Mouse (Mus musculus): ENCODE measurements at regions not wholly inside any gene's neighbourhood (a gene's known extent, or its start where the extent isn't known, plus 50 kb on each side); places are given as distances from the start of the nearest gene placed in this dataset.
A peak's percentile ranks its signal among the peaks of the same experiment; 100 is the strongest.

- Histone ChIP-seq H3K27ac (ENCODE audit: low read depth, low read length) (no peak overlapping the region), H3K4me1 (replicated peaks; ENCODE audit: control insufficient read depth, insufficient read depth, low read length) (peaks cover 17% of the 10 kb centered on the region), H3K9me3 (ENCODE audit: control insufficient read depth, low read length) (no peaks in the 10 kb centered on the region), H3K36me3 (ENCODE audit: control insufficient read depth, insufficient read depth, low read length) (no peaks in the 10 kb centered on the region), H3K4me2 (peak overlapping the region; percentile 58), H3K9ac (ENCODE audit: low read depth, low read length) (no peak overlapping the region), H3K4me3 (ENCODE audit: low read depth, low read length) (no peak overlapping the region; the same call in 1 of the 2 replicates), H3K27me3 (replicated peaks; ENCODE audit: control insufficient read depth, insufficient read depth, low read length) (no peaks in the 10 kb centered on the region)
- no peak for ATAC-seq (replicated peaks; ENCODE audit: low FRiP score)
- DNase-seq (ENCODE audit: low spot score): no peak
- 17% methylated on average over 13 of the region's 14 CpGs for WGBS
These were observed 69.7 kb upstream of the Prep start for GRCm38 (mm10) chr10:44997184-44997905.

GRCm38 (mm10) chr10:44995756-44996155 is 71.2 kb upstream of the Prep start:
- no peak overlapping the region for H3K9ac ChIP-seq (ENCODE audit: low read depth, low read length)
- no peak overlapping the region for H3K4me2 ChIP-seq
- no peaks in the 10 kb centered on the region for H3K9me3 ChIP-seq (ENCODE audit: control insufficient read depth, low read length)
- H3K27me3 ChIP-seq (replicated peaks; ENCODE audit: control insufficient read depth, insufficient read depth, low read length): no peaks in the 10 kb centered on the region
- no peak for ATAC-seq (replicated peaks; ENCODE audit: low FRiP score)
- no peak overlapping the region for H3K27ac ChIP-seq (ENCODE audit: low read depth, low read length)
- peaks cover 11% of the 10 kb centered on the region for H3K4me1 ChIP-seq (replicated peaks; ENCODE audit: control insufficient read depth, insufficient read depth, low read length)
- WGBS: 84% methylated on average over 6 of the region's 6 CpGs
- H3K36me3 ChIP-seq (ENCODE audit: control insufficient read depth, insufficient read depth, low read length): no peaks in the 10 kb centered on the region
- no peak for DNase-seq (ENCODE audit: low spot score)
- no peak overlapping the region for H3K4me3 ChIP-seq (ENCODE audit: low read depth, low read length)

- no peak overlapping the region for H3K9ac ChIP-seq (ENCODE audit: low read depth, low read length)
- H3K36me3 ChIP-seq (ENCODE audit: control insufficient read depth, insufficient read depth, low read length): no peaks in the 10 kb centered on the region
- H3K4me2 ChIP-seq: no peak overlapping the region
- no peak overlapping the region for H3K27ac ChIP-seq (ENCODE audit: low read depth, low read length)
- peaks cover 3% of the 10 kb centered on the region; the same call in 1 of the 2 replicates for H3K4me1 ChIP-seq (replicated peaks; ENCODE audit: control insufficient read depth, insufficient read depth, low read length)
- H3K27me3 ChIP-seq (replicated peaks; ENCODE audit: control insufficient read depth, insufficient read depth, low read length): no peaks in the 10 kb centered on the region
- WGBS: 78% methylated on average over 17 of the region's 17 CpGs
- no peaks in the 10 kb centered on the region for H3K9me3 ChIP-seq (ENCODE audit: control insufficient read depth, low read length)
- no peak for ATAC-seq (replicated peaks; ENCODE audit: low FRiP score)
- H3K4me3 ChIP-seq (ENCODE audit: low read depth, low read length): no peak overlapping the region
- DNase-seq (ENCODE audit: low spot score): no peak
These were observed 72.4 kb upstream of the Prep start for GRCm38 (mm10) chr10:44994385-44995281.

GRCm38 (mm10) chr10:44993470-44994260 is 73.3 kb upstream of the Prep start:
- H3K36me3 ChIP-seq (ENCODE audit: control insufficient read depth, insufficient read depth, low read length): no peaks in the 10 kb centered on the region
- H3K4me1 ChIP-seq (replicated peaks; ENCODE audit: control insufficient read depth, insufficient read depth, low read length): peaks cover 3% of the 10 kb centered on the region; the same call in 1 of the 2 replicates
- H3K4me2 ChIP-seq: no peak overlapping the region
- H3K9ac ChIP-seq (ENCODE audit: low read depth, low read length): no peak overlapping the region
- H3K9me3 ChIP-seq (ENCODE audit: control insufficient read depth, low read length): no peaks in the 10 kb centered on the region
- H3K4me3 ChIP-seq (ENCODE audit: low read depth, low read length): no peak overlapping the region
- H3K27ac ChIP-seq (ENCODE audit: low read depth, low read length): no peak overlapping the region
- H3K27me3 ChIP-seq (replicated peaks; ENCODE audit: control insufficient read depth, insufficient read depth, low read length): no peaks in the 10 kb centered on the region
- WGBS: 78% methylated on average over 10 of the region's 10 CpGs
- ATAC-seq (replicated peaks; ENCODE audit: low FRiP score) (no peak), DNase-seq (ENCODE audit: low spot score) (no peak)

DNA sequence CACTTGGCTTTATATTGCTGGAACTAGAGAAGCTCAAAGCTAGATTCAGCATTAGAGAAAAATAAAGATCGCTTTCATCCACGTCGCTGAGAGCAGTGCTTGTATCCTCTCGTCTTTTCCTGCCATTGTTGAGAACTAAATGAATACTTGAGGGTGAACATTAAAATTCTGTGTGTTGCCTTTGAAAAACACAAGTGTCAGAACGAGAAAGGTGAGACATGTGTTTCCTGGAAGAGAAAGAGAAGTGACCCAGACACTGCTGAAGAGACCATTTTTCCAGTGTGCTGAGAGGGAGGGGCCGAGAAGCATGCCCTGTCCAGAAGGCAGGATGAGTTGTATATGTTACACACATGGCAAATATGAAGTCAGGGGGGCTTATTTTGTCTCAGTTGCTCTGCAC is 77.5 kb upstream of the Prep start:
- Histone ChIP-seq H3K4me3 (ENCODE audit: low read depth, low read length) (no peak overlapping the region), H3K27me3 (replicated peaks; ENCODE audit: control insufficient read depth, insufficient read depth, low read length) (no peaks in the 10 kb centered on the region), H3K36me3 (ENCODE audit: control insufficient read depth, insufficient read depth, low read length) (no peaks in the 10 kb centered on the region), H3K9me3 (ENCODE audit: control insufficient read depth, low read length) (no peaks in the 10 kb centered on the region), H3K4me1 (replicated peaks; ENCODE audit: control insufficient read depth, insufficient read depth, low read length) (no peaks in the 10 kb centered on the region; the same call in 1 of the 2 replicates), H3K27ac (ENCODE audit: low read depth, low read length) (no peak overlapping the region), H3K4me2 (no peak overlapping the region), H3K9ac (ENCODE audit: low read depth, low read length) (no peak overlapping the region)
- no peak for DNase-seq (ENCODE audit: low spot score)
- no peak for ATAC-seq (replicated peaks; ENCODE audit: low FRiP score)
- 77% methylated on average over 6 of the region's 6 CpGs for WGBS

- WGBS: 77% methylated on average over 8 of the region's 8 CpGs
- Histone ChIP-seq H3K4me3 (ENCODE audit: low read depth, low read length) (no peak overlapping the region), H3K27me3 (replicated peaks; ENCODE audit: control insufficient read depth, insufficient read depth, low read length) (no peaks in the 10 kb centered on the region), H3K4me1 (replicated peaks; ENCODE audit: control insufficient read depth, insufficient read depth, low read length) (no peaks in the 10 kb centered on the region), H3K4me2 (no peak overlapping the region), H3K27ac (ENCODE audit: low read depth, low read length) (no peak overlapping the region), H3K9me3 (ENCODE audit: control insufficient read depth, low read length) (no peaks in the 10 kb centered on the region), H3K9ac (ENCODE audit: low read depth, low read length) (no peak overlapping the region), H3K36me3 (ENCODE audit: control insufficient read depth, insufficient read depth, low read length) (no peaks in the 10 kb centered on the region)
- ATAC-seq (replicated peaks; ENCODE audit: low FRiP score) (no peak), DNase-seq (ENCODE audit: low spot score) (no peak)
These were observed 78.2 kb upstream of the Prep start for GRCm38 (mm10) chr10:44988756-44989155.

- no peak overlapping the region for H3K4me3 ChIP-seq (ENCODE audit: low read depth, low read length)
- H3K4me1 ChIP-seq (replicated peaks; ENCODE audit: control insufficient read depth, insufficient read depth, low read length): no peaks in the 10 kb centered on the region
- H3K36me3 ChIP-seq (ENCODE audit: control insufficient read depth, insufficient read depth, low read length): no peaks in the 10 kb centered on the region
- no peaks in the 10 kb centered on the region for H3K9me3 ChIP-seq (ENCODE audit: control insufficient read depth, low read length)
- no peak for DNase-seq (ENCODE audit: low spot score)
- no peaks in the 10 kb centered on the region for H3K27me3 ChIP-seq (replicated peaks; ENCODE audit: control insufficient read depth, insufficient read depth, low read length)
- H3K4me2 ChIP-seq: no peak overlapping the region
- no peak overlapping the region for H3K9ac ChIP-seq (ENCODE audit: low read depth, low read length)
- 67% methylated on average over 4 of the region's 4 CpGs for WGBS
- no peak for ATAC-seq (replicated peaks; ENCODE audit: low FRiP score)
- no peak overlapping the region for H3K27ac ChIP-seq (ENCODE audit: low read depth, low read length)
These were observed 79.4 kb upstream of the Prep start for GRCm38 (mm10) chr10:44987615-44988014.

DNA sequence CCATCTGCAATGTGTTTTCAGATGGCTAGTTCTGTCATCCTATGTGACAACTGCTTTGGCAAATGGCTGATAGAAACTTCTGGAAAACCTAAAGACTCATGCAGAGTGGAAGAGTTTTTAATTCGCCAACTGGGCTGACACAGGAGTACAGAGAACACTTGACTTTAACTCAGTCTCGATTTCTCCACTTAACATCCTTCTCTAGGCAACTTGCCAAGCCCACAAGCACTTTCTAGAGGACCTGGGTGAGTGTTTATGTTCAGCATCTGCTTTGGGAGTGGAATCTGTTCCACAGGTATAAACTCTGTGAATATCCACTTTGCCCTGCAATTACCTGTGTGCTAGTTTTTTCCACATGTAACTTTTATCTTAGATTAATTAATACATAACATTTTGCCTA is 85.1 kb upstream of the Prep start:
- Histone ChIP-seq H3K27me3 (replicated peaks; ENCODE audit: control insufficient read depth, insufficient read depth, low read length) (no peaks in the 10 kb centered on the region), H3K27ac (ENCODE audit: low read depth, low read length) (no peak overlapping the region), H3K4me3 (ENCODE audit: low read depth, low read length) (no peak overlapping the region), H3K36me3 (ENCODE audit: control insufficient read depth, insufficient read depth, low read length) (no peaks in the 10 kb centered on the region), H3K9me3 (ENCODE audit: control insufficient read depth, low read length) (no peaks in the 10 kb centered on the region), H3K4me1 (replicated peaks; ENCODE audit: control insufficient read depth, insufficient read depth, low read length) (no peaks in the 10 kb centered on the region), H3K9ac (ENCODE audit: low read depth, low read length) (no peak overlapping the region), H3K4me2 (no peak overlapping the region)
- WGBS: 73% methylated on average over 2 of the region's 2 CpGs
- no peak for ATAC-seq (replicated peaks; ENCODE audit: low FRiP score)
- no peak for DNase-seq (ENCODE audit: low spot score)

Measured in liver, embryonic 11.5 days (tissue).